Mouse (Mus musculus) midbrain, embryonic 15.5 days (tissue): Measurements from ENCODE around the gene Il3ra. TPM values are rescaled to one million over a fixed set of nuclear protein-coding genes. Genes with fewer than 3 reads are reported as not detected.

Experiments used
- ATAC-seq: fragments of 200-750 bp; cut with Nextera tagmentation; replicated peaks from 2 replicates; pipeline ENCODE4 v1.8.0; 2017; ENCODE audit warnings: moderate TSS enrichment
- H3K27ac ChIP-seq: fragments of 300-500 bp; sonication (generic); 2 replicates; pipeline ENCODE4 v1.5.1; 2015; ENCODE audit warnings: mild to moderate bottlenecking, inconsistent platforms
- H3K27me3 ChIP-seq: fragments of 300-500 bp; sonication (generic); replicated peaks from 2 replicates; pipeline ENCODE4 v1.6.1; 2015; ENCODE audit warnings: inconsistent platforms
- H3K36me3 ChIP-seq: fragments of 300-500 bp; sonication (generic); replicated peaks from 2 replicates; pipeline ENCODE4 v1.6.1; 2015; ENCODE audit warnings: inconsistent platforms
- H3K4me1 ChIP-seq: fragments of 300-500 bp; sonication (generic); 2 replicates; pipeline ENCODE4 v1.6.1; 2015; ENCODE audit warnings: inconsistent platforms
- H3K4me2 ChIP-seq: fragments of 300-500 bp; sonication (generic); 2 replicates; pipeline ENCODE4 v1.6.1; 2015; ENCODE audit warnings: inconsistent platforms, mild to moderate bottlenecking, moderate library complexity
- H3K4me3 ChIP-seq: fragments of 300-500 bp; sonication (generic); 2 replicates; pipeline ENCODE4 v1.5.1; 2015; ENCODE audit warnings: mild to moderate bottlenecking, inconsistent platforms
- H3K9ac ChIP-seq: fragments of 300-500 bp; sonication (generic); 2 replicates; pipeline ENCODE4 v1.6.1; 2015; ENCODE audit warnings: mild to moderate bottlenecking, inconsistent platforms
- H3K9me3 ChIP-seq: fragments of 300-500 bp; sonication (generic); 2 replicates; pipeline ENCODE4 v1.6.1; 2016; ENCODE audit warnings: inconsistent platforms
- WGBS: fragments of 180-500 bp; shearing (Covaris S2); methylation state at CpG from one replicate; pipeline ENCODE4 v1.1.7; 2015; ENCODE audit warnings: mixed read lengths; 5-methylcytosine and 5-hydroxymethylcytosine counted together
- polyA plus RNA-seq: library from polyadenylated mRNA; unstranded; fragments of >200 nt; fragmentation: Nextera tagmentation; extraction: Ambion mirVana; gene quantifications from 2 replicates; pipeline ENCODE4 v1.2.1, GENCODE M21; 2015

The Il3ra gene
- 2.1 and 4.0 TPM in 2 replicates for polyA plus RNA-seq

- Histone ChIP-seq H3K27ac (peak within 1 kb of the TSS; percentile 76), H3K4me2 (peak within 1 kb of the TSS; percentile 88), H3K36me3 (no peaks in the 10 kb centered on the region), H3K9ac (peak within 1 kb of the TSS; percentile 59), H3K9me3 (0 out of 2 replicates have a peak, but pooled peaks cover 10% of the 10 kb centered on the region), H3K4me3 (peak within 1 kb of the TSS; percentile 51), H3K4me1 (peaks cover 5% of the 10 kb centered on the region), H3K27me3 (no peaks in the 10 kb centered on the region)
- WGBS: 2% methylated on average over 62 of the region's 69 CpGs
- ATAC-seq: peak; percentile 74
These were observed at the start of gene Il3ra for GRCm38 (mm10) chr14:14345948-14346812. Il3ra (plus strand) TSS chr14:14346275.

GRCm38 (mm10) chr14:14308938-14309337 is 37.1 kb upstream of the Il3ra start:
- no peaks in the 10 kb centered on the region for H3K4me1 ChIP-seq
- whole genome bisulfite sequencing: 61% methylated on average over 16 of the region's 16 CpGs
- H3K4me2 ChIP-seq: no peak overlapping the region
- H3K9me3 ChIP-seq: no peaks in the 10 kb centered on the region
- ATAC-seq: no peak
- no peaks in the 10 kb centered on the region for H3K36me3 ChIP-seq
- no peaks in the 10 kb centered on the region for H3K27me3 ChIP-seq
- 0 out of 2 replicates have a peak overlapping the region, but pooled peaks have one; percentile 0 for H3K4me3 ChIP-seq
- no peak overlapping the region for H3K9ac ChIP-seq
- no peak overlapping the region for H3K27ac ChIP-seq

GRCm38 (mm10) chr14:14309416-14309815 is 36.7 kb upstream of the Il3ra start:
- H3K4me1 ChIP-seq: no peaks in the 10 kb centered on the region
- ATAC-seq: no peak
- H3K36me3 ChIP-seq: no peaks in the 10 kb centered on the region
- no peak overlapping the region for H3K9ac ChIP-seq
- no peak overlapping the region for H3K4me2 ChIP-seq
- no peaks in the 10 kb centered on the region for H3K9me3 ChIP-seq
- no peak overlapping the region for H3K27ac ChIP-seq
- 56% methylated on average over 14 of the region's 14 CpGs for WGBS
- H3K4me3 ChIP-seq: 0 out of 2 replicates have a peak overlapping the region, but pooled peaks have one; percentile 0
- no peaks in the 10 kb centered on the region for H3K27me3 ChIP-seq

- Histone ChIP-seq H3K27me3 (no peaks in the 10 kb centered on the region), H3K4me3 (no peak within 1 kb of the TSS), H3K4me1 (no peaks in the 10 kb centered on the region), H3K27ac (no peak within 1 kb of the TSS), H3K9me3 (no peaks in the 10 kb centered on the region), H3K9ac (no peak within 1 kb of the TSS), H3K4me2 (no peak within 1 kb of the TSS), H3K36me3 (no peaks in the 10 kb centered on the region)
- ATAC-seq: no peak
These were observed 23.5 kb upstream of the Il3ra start, which contains the start of gene Olfr31 for GRCm38 (mm10) chr14:14322528-14322927. Olfr31 (plus strand) TSS chr14:14322828.

DNA sequence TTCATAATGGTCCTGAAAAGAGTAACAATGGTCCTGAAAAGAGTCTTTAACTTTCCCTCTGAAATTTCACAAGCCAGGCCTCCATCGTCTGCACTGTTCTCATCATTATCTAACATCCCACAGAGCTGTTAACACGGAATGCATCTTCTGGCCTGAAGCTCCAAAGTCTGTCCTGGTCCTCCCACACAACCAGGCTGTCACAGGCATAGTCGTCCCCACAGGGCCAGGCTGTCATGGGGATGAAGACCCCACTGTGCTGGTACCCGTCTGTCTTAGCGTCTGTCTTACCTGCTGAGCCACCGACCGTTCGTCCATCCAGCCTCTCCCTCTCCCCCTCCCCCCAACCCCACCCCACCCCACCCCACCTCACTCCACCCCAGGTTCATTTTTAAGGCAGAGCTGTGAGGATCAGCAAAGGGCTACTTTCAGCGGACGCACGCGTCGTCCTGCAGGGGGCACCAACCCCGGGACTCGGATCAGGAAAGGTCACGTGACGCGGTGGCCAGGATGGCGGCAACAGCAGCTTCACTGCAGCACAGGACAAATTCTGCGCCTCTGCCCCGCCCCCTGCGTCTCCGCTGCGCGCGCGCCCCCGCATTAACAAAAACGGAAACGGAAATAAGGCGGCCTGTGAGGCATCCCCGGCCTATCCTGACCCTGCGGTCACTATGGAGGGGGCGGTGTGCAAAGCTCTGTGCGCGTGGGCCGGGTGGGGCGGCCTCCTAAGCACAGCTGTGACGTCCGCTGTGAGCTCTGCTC is 783 bp upstream of the Il3ra start:
- peaks cover 5% of the 10 kb centered on the region for H3K4me1 ChIP-seq
- H3K9ac ChIP-seq: peak overlapping the region; percentile 59
- 5% methylated on average over 39 of the region's 40 CpGs for WGBS

GRCm38 (mm10) chr14:14346813-14347100 is 682 bp downstream of the Il3ra start:
- peak; percentile 13 for ATAC-seq
- Histone ChIP-seq H3K27me3 (no peaks in the 10 kb centered on the region), H3K4me3 (peak overlapping the region; percentile 51), H3K27ac (no peak overlapping the region), H3K4me1 (peaks cover 5% of the 10 kb centered on the region), H3K36me3 (no peaks in the 10 kb centered on the region), H3K4me2 (peak overlapping the region; percentile 88), H3K9me3 (peaks cover 11% of the 10 kb centered on the region; the same call in 1 of the 2 replicates), H3K9ac (peak overlapping the region; percentile 59)
- 30% methylated on average over 10 of the region's 16 CpGs for WGBS

More for the DNA sequence above, 783 bp upstream of the Il3ra start:
- Histone ChIP-seq H3K27me3 (no peaks in the 10 kb centered on the region), H3K9me3 (0 out of 2 replicates have a peak, but pooled peaks cover 10% of the 10 kb centered on the region), H3K4me2 (peak overlapping the region; percentile 88), H3K27ac (peak overlapping the region; percentile 76), H3K4me3 (peak overlapping the region; percentile 51), H3K36me3 (no peaks in the 10 kb centered on the region)
- ATAC-seq: peak; percentile 85

DNA sequence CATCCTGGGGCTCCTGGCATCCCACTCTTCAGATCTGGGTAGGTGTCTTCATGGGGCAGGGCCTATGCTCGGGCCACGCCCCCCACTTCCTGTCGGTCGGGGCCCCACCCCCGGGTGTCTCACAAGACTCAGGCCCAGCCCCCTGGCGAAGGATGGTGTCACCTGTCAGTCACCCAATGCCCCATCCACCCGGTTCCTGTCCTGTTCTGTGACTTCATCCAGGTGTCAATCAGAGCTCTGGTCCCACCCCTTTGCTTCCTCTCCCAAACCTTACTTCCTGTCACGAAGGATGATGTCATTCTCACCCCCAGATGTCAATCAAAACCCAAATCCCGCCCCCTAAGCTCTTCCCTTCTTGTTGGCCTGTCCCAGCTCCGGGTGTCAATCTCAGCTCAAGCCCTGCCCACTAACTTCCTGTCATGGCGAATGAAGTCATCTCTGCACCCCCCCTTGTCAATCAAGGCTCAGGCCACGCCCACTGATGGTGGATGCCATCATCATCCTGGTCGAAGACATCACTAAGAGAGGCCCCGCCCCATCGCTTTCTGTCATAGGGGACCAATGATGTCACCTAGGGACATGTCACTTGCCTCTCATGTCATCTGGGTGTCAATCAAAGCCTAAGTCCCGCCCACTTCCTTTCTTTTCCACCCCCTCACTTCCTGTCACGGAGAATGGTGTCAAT is 1.2 kb downstream of the Il3ra start:
- no peaks in the 10 kb centered on the region for H3K36me3 ChIP-seq
- no peak overlapping the region for H3K9ac ChIP-seq
- peaks cover 5% of the 10 kb centered on the region for H3K4me1 ChIP-seq
- no peak overlapping the region for H3K27ac ChIP-seq
- 85% methylated on average over 17 of the region's 17 CpGs for WGBS
- peak overlapping the region; percentile 51 for H3K4me3 ChIP-seq
- H3K27me3 ChIP-seq: no peaks in the 10 kb centered on the region
- peak overlapping the region; percentile 88 for H3K4me2 ChIP-seq
- peak; percentile 3 for ATAC-seq
- H3K9me3 ChIP-seq: peaks cover 12% of the 10 kb centered on the region; the same call in 1 of the 2 replicates

DNA sequence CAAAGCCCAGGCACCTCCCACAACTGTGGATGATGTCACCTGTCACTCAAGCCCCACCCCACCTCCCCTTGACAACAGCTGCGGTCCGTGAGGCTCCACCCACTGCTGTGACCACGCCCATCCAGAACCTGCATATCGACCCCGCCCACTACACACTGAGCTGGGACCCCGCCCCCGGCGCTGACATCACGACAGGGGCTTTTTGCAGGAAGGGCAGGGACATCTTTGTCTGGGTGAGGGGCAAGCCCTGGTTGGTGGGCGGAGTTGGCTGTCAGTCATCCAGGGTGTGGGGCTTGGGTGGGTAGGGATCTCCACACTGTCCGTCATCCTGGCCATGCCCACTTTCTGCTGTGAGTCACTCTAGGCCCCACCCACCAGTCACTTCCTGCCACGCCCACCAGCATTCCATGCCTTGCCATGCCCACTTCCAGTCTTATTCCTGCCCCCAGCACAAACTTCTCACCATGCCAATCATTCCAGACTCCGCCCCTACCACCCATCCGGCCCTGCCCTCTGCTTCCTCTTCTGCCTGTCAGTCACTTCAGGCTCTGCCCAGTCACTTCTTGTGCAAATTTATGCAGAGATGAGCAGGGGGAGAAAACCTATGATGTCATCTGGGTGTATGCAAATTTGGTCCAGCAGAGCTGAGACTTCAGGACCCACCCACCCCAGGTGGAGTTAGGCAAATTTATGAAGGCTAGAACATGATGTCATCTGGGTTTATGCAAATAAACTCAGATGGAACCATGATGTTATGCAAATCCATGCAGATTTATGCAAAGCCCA is 2.0 kb downstream of the Il3ra start:
- no peaks in the 10 kb centered on the region for H3K36me3 ChIP-seq
- 95% methylated on average over 14 of the region's 14 CpGs for WGBS

DNA sequence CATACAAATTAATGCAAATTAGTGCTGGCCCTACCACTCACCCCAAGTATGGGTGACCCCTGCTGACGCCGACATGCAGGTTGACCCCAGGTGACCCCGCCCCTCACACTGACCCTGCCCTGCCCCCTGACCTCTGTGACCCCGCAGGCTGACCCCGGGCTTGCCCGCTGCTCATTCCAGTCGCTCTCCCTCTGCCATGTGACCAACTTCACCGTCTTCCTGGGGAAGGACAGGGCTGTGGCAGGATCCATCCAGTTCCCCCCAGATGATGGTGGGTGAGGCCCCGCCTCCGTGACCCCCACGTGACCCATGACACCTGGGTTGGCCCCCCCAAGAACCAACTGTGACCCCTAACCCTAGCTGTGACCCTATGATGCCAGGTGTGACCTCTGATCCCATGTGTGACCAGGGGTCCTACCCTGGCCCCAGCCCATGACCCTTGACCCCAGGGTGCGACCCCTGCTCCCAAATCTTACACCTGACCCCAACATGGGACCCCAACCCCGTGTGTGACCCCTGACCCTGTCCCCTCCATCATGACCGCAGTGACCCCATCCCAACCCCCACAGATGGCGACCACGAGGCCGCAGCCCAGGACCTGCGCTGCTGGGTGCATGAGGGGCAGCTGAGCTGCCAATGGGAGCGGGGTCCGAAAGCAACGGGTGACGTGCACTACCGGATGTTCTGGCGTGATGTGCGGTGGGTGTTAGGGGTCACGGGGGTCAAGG is 2.8 kb downstream of the Il3ra start:
- H3K9me3 ChIP-seq: peaks cover 12% of the 10 kb centered on the region; the same call in 1 of the 2 replicates
- no peaks in the 10 kb centered on the region for H3K27me3 ChIP-seq
- no peak for ATAC-seq
- no peaks in the 10 kb centered on the region for H3K36me3 ChIP-seq
- no peak overlapping the region for H3K9ac ChIP-seq
- no peak overlapping the region for H3K27ac ChIP-seq
- 93% methylated on average over 26 of the region's 26 CpGs for WGBS
- H3K4me2 ChIP-seq: no peak overlapping the region
- H3K4me3 ChIP-seq: no peak overlapping the region
- peaks cover 5% of the 10 kb centered on the region for H3K4me1 ChIP-seq

More for the DNA sequence above, 2.0 kb downstream of the Il3ra start:
- H3K9me3 ChIP-seq: peaks cover 12% of the 10 kb centered on the region; the same call in 1 of the 2 replicates
- no peak overlapping the region for H3K4me3 ChIP-seq
- no peak overlapping the region for H3K27ac ChIP-seq
- no peak overlapping the region for H3K4me2 ChIP-seq
- H3K9ac ChIP-seq: no peak overlapping the region
- peaks cover 5% of the 10 kb centered on the region for H3K4me1 ChIP-seq
- ATAC-seq: 0 out of 2 replicates have a peak, but pooled peaks have one; percentile 0
- H3K27me3 ChIP-seq: no peaks in the 10 kb centered on the region

- no peak for ATAC-seq
- no peak overlapping the region for H3K27ac ChIP-seq
- H3K27me3 ChIP-seq: no peaks in the 10 kb centered on the region
- no peaks in the 10 kb centered on the region for H3K36me3 ChIP-seq
- H3K4me1 ChIP-seq: peaks cover 5% of the 10 kb centered on the region
- H3K9ac ChIP-seq: no peak overlapping the region
- H3K9me3 ChIP-seq: peaks cover 12% of the 10 kb centered on the region; the same call in 1 of the 2 replicates
- H3K4me2 ChIP-seq: no peak overlapping the region
- H3K4me3 ChIP-seq: no peak overlapping the region
- 96% methylated on average over 20 of the region's 20 CpGs for WGBS
These were observed 3.6 kb downstream of the Il3ra start for GRCm38 (mm10) chr14:14349485-14350262.
